Mouse (Mus musculus) large intestine, adult 2 months (tissue): Measurements from ENCODE around the gene Fance. TPM values are rescaled to one million over a fixed set of nuclear protein-coding genes. Genes with fewer than 3 reads are reported as not detected.

ENCODE experiments used
- DNase-seq: peaks from one replicate; pipeline ENCODE4 v3.0.0-alpha.2; 2012; ENCODE audit warnings: low read depth, low spot score
- WGBS: fragments of 180-500 bp; shearing (Covaris S2); methylation state at CpG from one replicate; pipeline ENCODE4 v1.1.7; 2018; 5-methylcytosine and 5-hydroxymethylcytosine counted together
- polyA plus RNA-seq: library from polyadenylated mRNA; depleted of rRNA; stranded (reverse); fragments of >200 nt; gene quantifications from 2 replicates; pipeline ENCODE4 v1.2.3, GENCODE M21; 2012; rRNA removed

Gene Fance
- polyA plus RNA-seq, 1 experiment: 8.7 TPM

- peak; percentile 48 for DNase-seq
- WGBS: 5% methylated on average over 13 of the region's 13 CpGs
Measured at GRCm38 (mm10) chr17:28368449-28368848, 55.1 kb downstream of the Fance start.

DNA sequence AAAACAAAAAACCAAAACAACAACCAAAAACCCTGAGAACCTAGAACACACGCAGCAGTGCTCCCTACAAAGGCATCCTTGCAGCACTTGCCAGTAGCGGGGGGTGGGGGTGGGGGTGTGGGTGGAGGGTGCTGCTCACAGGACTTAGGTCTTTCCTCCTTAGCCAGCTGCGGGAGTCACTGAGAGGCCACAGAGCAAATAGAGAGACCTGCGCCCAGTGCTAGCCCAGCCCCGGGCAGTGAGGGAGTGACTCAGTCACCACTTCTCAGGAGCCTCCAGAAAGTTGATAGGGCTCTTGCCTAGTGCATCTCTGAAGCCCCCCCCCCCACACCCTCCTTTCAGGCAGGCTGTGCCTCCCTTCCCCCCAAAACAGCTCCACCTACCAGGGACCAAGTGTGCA is 55.7 kb downstream of the Fance start:
- DNase-seq: no peak
- 51% methylated on average over 5 of the region's 5 CpGs for WGBS

DNA sequence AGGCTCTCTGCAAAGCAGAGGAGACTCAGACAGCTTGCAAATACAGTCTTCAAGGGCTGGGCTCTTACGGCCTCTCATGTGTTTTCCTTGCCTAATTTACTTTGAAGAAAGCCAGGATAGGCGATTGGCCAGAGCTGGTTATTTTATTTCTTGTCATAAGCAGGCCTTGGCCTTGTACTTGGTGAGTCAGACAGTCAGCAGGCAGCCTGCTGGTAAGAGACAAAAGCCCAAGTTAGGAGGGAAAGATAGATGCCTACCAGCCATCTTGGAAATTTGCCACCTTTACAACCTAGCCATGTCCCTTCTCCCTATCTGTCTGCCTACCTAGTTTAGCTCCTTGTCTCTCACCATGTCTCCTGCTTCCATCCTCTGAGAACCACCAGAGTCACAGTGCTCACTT is 58.0 kb downstream of the Fance start:
- DNase-seq: no peak
- 22% methylated on average over 2 of the region's 2 CpGs for WGBS

GRCm38 (mm10) chr17:28371941-28372340 is 58.6 kb downstream of the Fance start:
- WGBS: 77% methylated on average over 1 of the region's 1 CpGs
- no peak for DNase-seq

- no peak for DNase-seq
- 25% methylated on average over 10 of the region's 10 CpGs for WGBS
Measured at GRCm38 (mm10) chr17:28373821-28374220, 60.5 kb downstream of the Fance start.

DNA sequence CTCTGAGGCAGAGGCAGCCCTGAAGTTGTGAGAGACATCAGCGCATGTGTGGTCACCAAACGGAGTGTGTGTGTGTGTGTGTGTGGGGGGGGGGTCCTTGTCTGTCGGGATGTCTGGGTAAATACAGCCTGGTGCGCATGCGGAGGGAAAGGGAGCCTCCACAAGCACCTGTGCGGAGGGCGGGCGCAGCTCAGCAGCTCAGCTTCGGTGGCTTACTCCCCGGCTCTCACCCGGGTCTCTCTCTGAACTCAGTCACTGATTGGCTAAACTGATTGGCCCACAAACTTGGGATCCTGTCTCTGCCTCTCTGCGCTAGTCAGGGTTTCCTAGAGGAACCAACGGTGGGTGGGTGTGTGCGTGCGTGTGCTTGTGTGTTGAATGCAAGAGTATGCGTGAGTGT is 61.2 kb downstream of the Fance start:
- WGBS: 28% methylated on average over 16 of the region's 16 CpGs
- no peak for DNase-seq

GRCm38 (mm10) chr17:28375592-28376061 is 62.3 kb downstream of the Fance start:
- peak; percentile 33 for DNase-seq
- WGBS: 5% methylated on average over 17 of the region's 17 CpGs

Other genes with a start within 250 kb of the Fance start
- 1.0 and 1.3 TPM in 2 replicates for gene Tcp11, start 232.9 kb upstream of the Fance start, polyA plus RNA-seq
- 0.47 and 0.82 TPM in 2 replicates for gene Scube3, start 171.4 kb upstream of the Fance start, polyA plus RNA-seq
- 21.2 and 28.2 TPM in 2 replicates for gene Zfp523, start 136.4 kb upstream of the Fance start, polyA plus RNA-seq
- gene Def6, start 105.7 kb upstream of the Fance start, polyA plus RNA-seq: 5.9 and 7.2 TPM in 2 replicates
- 139 and 154 TPM in 2 replicates for gene Ppard, start 80.8 kb upstream of the Fance start, polyA plus RNA-seq
- gene Rpl10a, start 15.0 kb downstream of the Fance start, polyA plus RNA-seq: 2,568 and 3,337 TPM in 2 replicates
- gene Tead3, start 37.3 kb downstream of the Fance start, polyA plus RNA-seq: 21.6 and 23.5 TPM in 2 replicates
- 0.51 and 0.58 TPM in 2 replicates for gene Tulp1, start 51.7 kb downstream of the Fance start, polyA plus RNA-seq
- 12.8 and 17.9 TPM in 2 replicates for gene Fkbp5, start 204.0 kb downstream of the Fance start, polyA plus RNA-seq
- not detected in 2 replicates for gene Armc12, start 217.3 kb downstream of the Fance start, polyA plus RNA-seq
- 0.38 TPM in 1 of 2 replicates, not detected in the other for gene Clpsl2, start 235.9 kb downstream of the Fance start, polyA plus RNA-seq
- gene Clps, start 247.2 kb downstream of the Fance start, polyA plus RNA-seq: 606 and 786 TPM in 2 replicates